Mouse (Mus musculus): ENCODE data around the gene Higd1b. TPM values are rescaled to one million over a fixed set of nuclear protein-coding genes. Genes with fewer than 3 reads are reported as not detected.
A peak's percentile ranks its signal among the peaks of the same experiment; 100 is the strongest.

Higd1b gene
- polyA plus RNA-seq, 1 experiment, result 12.3 TPM

DNA sequence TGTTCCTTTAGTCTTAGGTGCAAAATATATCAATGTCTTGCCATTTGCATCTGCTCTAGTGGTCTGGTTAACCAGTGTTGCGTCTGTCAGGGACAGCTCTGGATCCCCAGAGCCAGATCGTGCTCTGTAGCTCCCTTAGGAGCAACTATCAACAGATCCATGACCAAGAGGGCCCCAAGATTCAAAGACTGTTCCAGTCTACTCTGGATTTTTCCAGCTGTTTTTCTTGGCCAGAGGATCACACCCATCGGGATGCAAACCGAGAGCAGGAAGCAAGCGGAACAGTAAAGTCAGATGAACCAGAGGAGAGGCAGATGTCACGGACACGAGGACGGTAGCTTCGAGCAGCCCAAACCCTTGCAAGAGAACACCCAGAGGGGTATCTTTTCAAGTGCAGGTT, 497 bp downstream of the Higd1b start:
- Histone ChIP-seq H3K4me3 (ENCODE audit: insufficient read depth, low read length) (no peak overlapping the region), H3K4me1 (ENCODE audit: control insufficient read depth, insufficient read depth, low read length) (no peaks in the 10 kb centered on the region), H3K27ac (ENCODE audit: insufficient read depth, low read length) (no peak overlapping the region)
- TF ChIP-seq POLR2A (IDR thresholded peaks at IDR 0.05; ENCODE audit: extremely low read depth, insufficient read depth, low read length) (no peak), CTCF (IDR thresholded peaks at IDR 0.05; ENCODE audit: extremely low read depth, insufficient read depth, low read length) (no peak)

DNA sequence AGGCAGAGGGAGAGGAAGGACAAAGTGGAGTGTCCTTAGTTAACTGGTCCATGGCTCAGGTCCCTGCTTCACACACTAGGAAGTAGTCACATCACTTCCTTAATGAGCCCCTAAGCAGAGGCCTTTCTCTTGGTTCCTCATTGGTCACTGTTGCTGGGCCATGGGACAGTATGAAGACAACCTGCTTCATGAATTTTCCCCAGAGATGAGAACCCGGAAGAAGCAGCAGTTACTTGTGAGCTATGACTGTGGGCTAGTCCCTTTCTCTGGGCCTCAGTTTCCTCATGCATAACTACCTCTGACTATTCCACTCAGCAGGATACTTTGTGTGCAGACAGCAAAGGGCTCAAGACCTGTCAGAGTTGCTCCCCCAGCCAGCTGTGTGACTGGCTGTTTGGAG, 1.7 kb downstream of the Higd1b start:
- Histone ChIP-seq H3K4me1 (ENCODE audit: control insufficient read depth, insufficient read depth, low read length) (no peaks in the 10 kb centered on the region), H3K27ac (ENCODE audit: insufficient read depth, low read length) (0 out of 2 replicates have a peak overlapping the region, but pooled peaks have one; percentile 11), H3K4me3 (ENCODE audit: insufficient read depth, low read length) (no peak overlapping the region)
- TF ChIP-seq POLR2A (IDR thresholded peaks at IDR 0.05; ENCODE audit: extremely low read depth, insufficient read depth, low read length) (no peak), CTCF (IDR thresholded peaks at IDR 0.05; ENCODE audit: extremely low read depth, insufficient read depth, low read length) (no peak)

DNA sequence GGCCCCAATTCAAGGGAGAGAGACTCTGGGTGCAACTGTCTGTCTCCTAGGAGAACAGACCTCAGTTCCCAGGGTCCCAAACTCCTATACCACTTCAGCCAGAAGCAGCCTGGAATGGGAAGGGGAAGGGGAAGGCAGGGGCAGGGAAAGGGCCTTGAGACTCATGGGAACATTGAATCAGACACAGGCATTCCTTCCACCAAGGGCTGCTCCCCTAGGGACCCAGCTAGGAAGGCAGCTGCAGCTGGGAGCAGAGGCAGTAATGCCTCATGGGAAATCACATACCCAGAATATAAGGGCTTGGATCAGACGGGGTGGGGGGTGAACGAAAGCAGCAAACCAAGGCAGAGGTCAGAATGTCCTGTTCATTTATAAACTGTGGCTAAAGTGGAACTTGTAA, 2.5 kb downstream of the Higd1b start:
- no peak for TF ChIP-seq POLR2A (IDR thresholded peaks at IDR 0.05; ENCODE audit: extremely low read depth, insufficient read depth, low read length)
- TF ChIP-seq CTCF (IDR thresholded peaks at IDR 0.05; ENCODE audit: extremely low read depth, insufficient read depth, low read length), result no peak
- no peak overlapping the region for H3K27ac ChIP-seq (ENCODE audit: insufficient read depth, low read length)
- no peaks in the 10 kb centered on the region for H3K4me1 ChIP-seq (ENCODE audit: control insufficient read depth, insufficient read depth, low read length)
- no peak overlapping the region for H3K4me3 ChIP-seq (ENCODE audit: insufficient read depth, low read length)

DNA sequence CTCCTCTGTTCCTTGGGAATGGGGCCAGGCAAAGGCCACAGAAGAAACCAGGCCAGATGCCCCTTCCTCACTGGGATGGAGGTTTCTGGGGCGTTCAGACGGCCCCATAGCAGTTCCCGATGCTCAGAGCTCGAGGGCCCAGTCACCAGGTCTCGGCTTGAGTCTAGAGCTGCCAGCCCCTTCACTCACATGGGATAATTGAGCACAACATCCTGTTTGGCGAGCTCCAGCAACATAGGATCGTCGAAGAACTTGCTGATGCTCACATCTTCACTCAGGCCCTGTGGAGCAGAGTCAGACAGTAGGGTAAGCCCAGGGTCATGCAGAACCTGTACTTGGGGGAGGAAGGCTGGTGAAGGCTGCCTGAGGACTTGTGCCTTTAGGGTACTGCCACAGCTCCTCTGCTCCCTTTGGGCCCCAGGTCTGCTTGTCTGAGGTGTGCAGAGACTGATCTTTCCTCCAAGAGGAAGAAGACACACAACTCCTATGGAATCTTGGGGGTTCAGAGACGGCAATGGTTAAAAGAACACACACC, 3.0 kb downstream of the Higd1b start:
- Histone ChIP-seq H3K4me3 (ENCODE audit: insufficient read depth, low read length) (no peak overlapping the region), H3K4me1 (ENCODE audit: control insufficient read depth, insufficient read depth, low read length) (no peaks in the 10 kb centered on the region), H3K27ac (ENCODE audit: insufficient read depth, low read length) (no peak overlapping the region)
- TF ChIP-seq POLR2A (IDR thresholded peaks at IDR 0.05; ENCODE audit: extremely low read depth, insufficient read depth, low read length) (no peak), CTCF (IDR thresholded peaks at IDR 0.05; ENCODE audit: extremely low read depth, insufficient read depth, low read length) (no peak)

DNA sequence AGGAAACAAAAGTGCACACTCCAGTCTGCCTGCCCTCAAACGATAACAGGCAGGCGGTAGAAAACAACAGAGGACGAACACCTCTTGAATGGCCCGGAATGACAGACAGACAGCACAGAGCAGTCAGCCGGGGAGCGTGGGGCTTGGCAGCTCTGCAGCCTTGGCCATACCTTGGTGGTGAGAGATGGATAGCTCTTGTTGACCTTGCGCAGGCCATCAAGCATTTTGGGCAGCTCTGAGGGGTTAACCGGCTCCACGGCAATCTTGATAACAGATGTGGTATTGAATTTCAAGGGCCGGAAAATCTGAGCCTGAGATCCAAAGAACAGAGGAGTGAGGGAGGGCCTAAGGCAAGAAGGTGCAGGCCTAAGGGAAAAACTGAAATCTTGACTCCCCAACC, 10.3 kb downstream of the Higd1b start:
- no peak for TF ChIP-seq POLR2A (IDR thresholded peaks at IDR 0.05; ENCODE audit: extremely low read depth, insufficient read depth, low read length)
- TF ChIP-seq CTCF (IDR thresholded peaks at IDR 0.05; ENCODE audit: extremely low read depth, insufficient read depth, low read length), result no peak
- no peak overlapping the region for H3K4me3 ChIP-seq (ENCODE audit: insufficient read depth, low read length)
- no peak overlapping the region for H3K27ac ChIP-seq (ENCODE audit: insufficient read depth, low read length)
- no peaks in the 10 kb centered on the region for H3K4me1 ChIP-seq (ENCODE audit: control insufficient read depth, insufficient read depth, low read length)

DNA sequence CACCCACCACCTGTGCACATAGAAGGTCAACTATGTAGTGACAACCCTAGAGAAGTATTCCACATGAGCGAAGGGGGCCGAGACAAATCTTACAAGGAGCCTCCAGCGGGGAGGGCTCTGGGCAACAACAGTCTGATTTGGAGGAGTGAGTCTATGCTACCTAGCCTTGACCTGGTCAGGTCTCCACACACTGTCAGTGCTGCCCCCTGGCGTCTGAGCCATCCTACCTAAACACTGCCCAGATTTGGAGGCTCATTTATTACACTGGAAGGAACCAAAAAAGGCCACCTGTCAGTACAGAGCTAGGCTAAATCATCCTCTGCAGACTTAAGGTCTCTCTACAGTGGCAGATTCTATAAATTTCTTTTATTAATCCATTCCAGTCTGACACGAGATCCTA, 16.2 kb downstream of the Higd1b start:
- TF ChIP-seq POLR2A (IDR thresholded peaks at IDR 0.05; ENCODE audit: extremely low read depth, insufficient read depth, low read length), result no peak
- TF ChIP-seq CTCF (IDR thresholded peaks at IDR 0.05; ENCODE audit: extremely low read depth, insufficient read depth, low read length), result peak; percentile 58
- Histone ChIP-seq H3K27ac (ENCODE audit: insufficient read depth, low read length) (no peak overlapping the region), H3K4me3 (ENCODE audit: insufficient read depth, low read length) (no peak overlapping the region), H3K4me1 (ENCODE audit: control insufficient read depth, insufficient read depth, low read length) (no peaks in the 10 kb centered on the region)

DNA sequence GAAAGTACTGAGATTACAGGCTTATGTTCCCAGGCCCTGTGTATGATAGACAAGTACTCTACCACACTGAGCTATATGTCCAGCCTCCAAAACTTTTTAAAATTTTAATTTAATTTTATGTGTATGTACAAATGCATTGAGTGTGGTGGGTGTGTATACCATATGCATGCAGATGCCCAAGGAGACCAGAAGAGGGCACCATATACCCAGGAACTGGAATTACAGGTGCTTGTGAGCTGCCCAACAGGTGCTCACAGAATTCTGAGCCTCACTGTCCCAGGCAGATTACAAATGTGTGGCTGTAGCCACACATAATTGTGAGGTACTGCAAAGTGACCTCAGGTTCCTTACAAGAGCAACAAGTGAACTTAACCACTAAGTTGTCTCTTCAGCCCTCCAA, 18.1 kb downstream of the Higd1b start:
- no peak overlapping the region for H3K27ac ChIP-seq (ENCODE audit: insufficient read depth, low read length)
- no peak overlapping the region for H3K4me3 ChIP-seq (ENCODE audit: insufficient read depth, low read length)
- H3K4me1 ChIP-seq (ENCODE audit: control insufficient read depth, insufficient read depth, low read length), result no peaks in the 10 kb centered on the region
- TF ChIP-seq POLR2A (IDR thresholded peaks at IDR 0.05; ENCODE audit: extremely low read depth, insufficient read depth, low read length) (no peak), CTCF (IDR thresholded peaks at IDR 0.05; ENCODE audit: extremely low read depth, insufficient read depth, low read length) (peak; percentile 35; the same call in 1 of the 2 replicates)

DNA sequence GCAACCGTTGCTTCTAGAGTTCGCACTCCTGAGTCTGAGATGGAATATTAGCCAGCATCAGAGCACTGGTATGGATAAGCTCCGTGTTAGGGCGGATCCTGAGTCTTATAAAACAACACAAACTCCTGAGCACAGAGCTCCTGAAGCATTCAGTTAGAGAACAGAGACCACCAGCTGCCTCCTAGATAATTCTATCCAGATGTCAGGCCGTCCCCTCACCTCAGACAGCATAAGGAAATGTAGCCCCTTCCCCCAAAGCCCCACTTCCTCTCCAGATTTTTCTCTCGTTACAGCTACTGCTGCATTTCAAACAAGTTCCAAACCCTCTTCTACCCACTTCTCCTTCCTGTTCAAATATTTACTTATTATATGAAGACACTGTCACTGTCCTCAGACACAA, 20.3 kb downstream of the Higd1b start:
- no peak overlapping the region for H3K4me3 ChIP-seq (ENCODE audit: insufficient read depth, low read length)
- TF ChIP-seq POLR2A (IDR thresholded peaks at IDR 0.05; ENCODE audit: extremely low read depth, insufficient read depth, low read length), result no peak
- no peak for TF ChIP-seq CTCF (IDR thresholded peaks at IDR 0.05; ENCODE audit: extremely low read depth, insufficient read depth, low read length)
- peaks cover 2% of the 10 kb centered on the region; the same call in 1 of the 2 replicates for H3K4me1 ChIP-seq (ENCODE audit: control insufficient read depth, insufficient read depth, low read length)
- H3K27ac ChIP-seq (ENCODE audit: insufficient read depth, low read length), result no peak overlapping the region

DNA sequence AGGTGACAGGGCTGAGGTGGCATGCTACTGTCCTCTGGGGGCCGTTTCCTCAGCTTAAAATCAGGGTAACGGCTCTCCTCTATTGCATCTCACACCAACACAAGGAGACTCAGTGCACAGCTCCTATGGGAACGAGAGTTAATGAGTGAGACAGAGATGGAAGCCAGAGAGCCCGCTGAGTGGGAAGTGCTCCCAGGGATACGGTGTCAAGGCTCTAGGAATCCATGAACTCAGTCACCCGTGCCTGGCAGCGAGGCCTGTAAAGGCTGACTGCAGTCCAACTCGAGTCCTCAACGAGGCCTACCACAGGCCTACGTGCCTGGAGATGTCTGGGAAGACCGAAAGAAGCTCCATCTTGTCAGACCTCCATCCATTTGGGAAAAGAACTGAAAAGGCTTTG, 23.3 kb downstream of the Higd1b start:
- no peak for TF ChIP-seq CTCF (IDR thresholded peaks at IDR 0.05; ENCODE audit: extremely low read depth, insufficient read depth, low read length)
- no peak for TF ChIP-seq POLR2A (IDR thresholded peaks at IDR 0.05; ENCODE audit: extremely low read depth, insufficient read depth, low read length)
- Histone ChIP-seq H3K4me1 (ENCODE audit: control insufficient read depth, insufficient read depth, low read length) (peaks cover 2% of the 10 kb centered on the region; the same call in 1 of the 2 replicates), H3K4me3 (ENCODE audit: insufficient read depth, low read length) (no peak overlapping the region)

DNA sequence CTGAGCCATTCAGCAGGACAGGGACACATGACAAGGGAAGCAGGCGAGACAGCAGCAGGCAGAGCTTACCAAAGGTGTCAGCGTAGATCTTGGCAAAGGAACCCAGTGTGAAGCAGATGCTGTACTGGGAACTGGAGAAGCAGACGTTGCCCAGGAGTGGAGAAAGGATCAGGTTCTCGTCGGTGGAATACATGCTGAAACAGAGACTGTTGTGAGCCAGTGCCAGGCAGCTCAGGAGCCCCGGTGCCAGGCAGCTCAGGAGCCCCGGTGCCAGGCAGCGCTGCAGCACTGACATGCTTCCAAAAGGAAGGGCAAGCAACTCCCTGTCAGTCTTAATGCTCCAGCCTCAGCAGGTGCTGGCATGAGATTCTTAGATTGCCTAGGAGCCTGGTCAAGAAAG, 24.3 kb downstream of the Higd1b start:
- peaks cover 2% of the 10 kb centered on the region; the same call in 1 of the 2 replicates for H3K4me1 ChIP-seq (ENCODE audit: control insufficient read depth, insufficient read depth, low read length)
- no peak overlapping the region for H3K27ac ChIP-seq (ENCODE audit: insufficient read depth, low read length)
- no peak overlapping the region for H3K4me3 ChIP-seq (ENCODE audit: insufficient read depth, low read length)
- TF ChIP-seq POLR2A (IDR thresholded peaks at IDR 0.05; ENCODE audit: extremely low read depth, insufficient read depth, low read length) (no peak), CTCF (IDR thresholded peaks at IDR 0.05; ENCODE audit: extremely low read depth, insufficient read depth, low read length) (no peak)

More for the DNA sequence above, 23.3 kb downstream of the Higd1b start:
- H3K27ac ChIP-seq (ENCODE audit: insufficient read depth, low read length), result no peak overlapping the region

Measured in cortical plate, adult 2 months (tissue).